Mouse (Mus musculus) ovary, postnatal 10 days (tissue): ENCODE measurements around the gene 5430427O19Rik.

Experiments
- DNase-seq: peaks from one replicate; pipeline ENCODE4 v3.0.0; 2022; ENCODE audit warnings: low spot score

5430427O19Rik gene

DNA sequence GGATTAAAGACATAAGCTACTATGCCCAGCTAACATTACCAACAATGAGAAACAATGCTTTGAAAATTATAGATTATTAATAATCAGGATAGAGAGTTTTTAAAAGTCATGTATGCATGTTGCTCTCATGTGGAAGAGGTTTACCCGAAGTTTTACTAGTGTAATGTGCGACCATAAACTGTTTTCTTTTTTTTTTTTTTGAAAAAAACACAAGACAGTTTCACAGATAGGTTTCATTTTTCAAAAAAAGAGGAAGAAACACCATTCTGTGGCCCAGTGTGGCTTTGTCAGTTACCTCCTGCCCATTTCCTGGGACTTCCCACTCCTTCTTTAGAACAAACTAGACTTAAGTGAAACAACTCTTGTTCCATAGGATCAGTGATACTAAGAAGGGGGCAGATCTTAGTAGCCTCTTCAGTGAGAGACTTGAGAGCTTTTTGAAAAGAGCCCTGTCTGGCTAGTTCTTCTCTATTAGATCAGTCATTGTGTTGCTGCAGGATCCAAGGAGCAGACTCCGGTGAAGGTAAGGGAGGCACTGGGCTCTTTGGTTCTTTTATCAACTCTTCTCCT lies at the start of gene 5430427O19Rik:
TSS of gene 5430427O19Rik (plus strand) at position 441 of the 570 bp plus-strand sequence.
- DNase-seq: no peak

DNA sequence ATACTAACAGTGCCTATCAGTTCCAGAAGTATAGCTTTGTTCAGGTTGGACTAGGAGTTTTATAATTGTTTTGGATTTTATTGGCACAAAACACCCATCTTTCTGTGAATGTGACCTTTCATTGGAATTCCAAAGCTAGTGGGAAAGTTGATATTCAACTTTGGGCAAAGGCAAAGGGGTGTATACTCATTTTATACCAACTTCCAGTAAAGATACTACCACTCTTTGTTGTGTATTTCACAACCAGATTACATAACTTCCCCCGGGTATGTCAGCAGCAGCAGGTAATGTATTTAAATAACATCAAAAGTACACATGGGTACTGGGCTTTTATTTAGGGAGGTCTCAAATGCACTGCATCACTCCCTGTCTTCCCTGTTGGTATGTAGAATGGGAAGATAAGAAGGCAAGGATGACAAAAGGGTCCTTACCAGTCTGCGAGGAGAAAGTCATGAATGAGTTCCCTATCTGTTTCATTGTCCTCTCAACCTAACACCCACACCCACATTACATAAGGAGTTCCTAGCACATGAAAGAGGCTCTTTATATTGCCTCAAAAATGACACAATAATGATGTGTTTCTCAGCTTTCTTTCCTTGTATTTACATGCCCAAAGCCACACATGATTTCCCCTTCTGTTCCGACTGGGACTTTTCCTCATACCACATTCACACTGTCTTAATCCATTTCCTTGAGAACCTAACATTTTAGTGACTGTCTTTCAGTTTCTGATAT lies 42.3 kb upstream of the 5430427O19Rik start:
- no peak for DNase-seq

DNA sequence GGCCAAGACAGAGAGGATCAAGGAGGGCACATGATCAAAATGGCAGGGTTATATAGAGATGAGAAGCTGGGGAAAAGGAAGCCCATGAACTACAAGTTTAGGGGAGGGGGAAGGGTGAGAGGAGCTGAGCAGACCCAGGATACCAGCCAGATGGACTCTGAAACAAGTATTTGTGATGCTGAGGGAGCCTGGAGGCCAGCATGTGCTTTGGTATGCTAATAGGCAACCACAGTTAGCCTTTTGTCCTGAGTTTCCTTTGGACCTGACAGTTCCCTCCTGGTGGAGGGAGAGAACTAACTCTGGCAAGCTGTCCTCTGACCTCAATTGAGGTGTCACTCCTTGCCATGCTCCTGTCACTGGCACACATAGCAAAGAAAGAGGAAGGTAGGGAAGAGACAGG lies 41.2 kb upstream of the 5430427O19Rik start:
- DNase-seq: no peak

DNA sequence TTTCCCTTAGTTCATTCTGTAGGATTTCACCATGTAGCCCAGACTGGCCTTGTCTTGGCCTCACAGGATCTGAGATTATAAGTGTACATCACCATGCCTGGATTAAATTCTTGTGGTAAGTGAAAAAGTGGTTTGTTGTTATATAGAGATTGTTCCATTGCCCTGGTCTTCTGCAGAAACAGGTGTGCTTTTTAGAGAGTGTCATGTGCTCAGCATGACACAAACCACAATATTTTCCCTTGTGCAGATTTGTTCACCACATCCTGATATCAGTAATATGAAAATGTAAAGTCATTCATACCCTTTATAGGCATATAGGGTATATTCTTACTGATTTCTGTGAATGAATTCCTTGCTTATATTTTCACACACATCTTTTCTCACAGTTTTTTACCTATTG lies 31.0 kb upstream of the 5430427O19Rik start:
- DNase-seq: no peak

DNA sequence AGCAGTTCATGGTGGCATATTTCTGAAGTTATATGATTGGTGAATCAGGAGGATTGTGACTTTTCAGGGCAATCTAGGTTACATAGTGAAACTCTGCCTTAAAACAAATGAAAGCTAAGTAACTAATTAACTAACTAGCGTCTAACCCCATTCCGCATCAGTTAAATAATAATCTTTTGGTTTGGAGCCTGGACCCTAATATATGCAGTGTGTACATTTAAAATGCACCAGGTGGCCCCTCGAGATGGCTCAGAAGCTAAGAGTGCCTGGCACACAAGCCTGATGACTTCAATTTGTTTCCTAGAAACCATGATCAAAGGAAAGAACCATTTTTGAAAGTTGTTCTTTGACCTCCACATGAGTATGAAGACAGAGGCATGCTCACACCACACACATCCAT lies 14.2 kb upstream of the 5430427O19Rik start:
- no peak for DNase-seq

DNA sequence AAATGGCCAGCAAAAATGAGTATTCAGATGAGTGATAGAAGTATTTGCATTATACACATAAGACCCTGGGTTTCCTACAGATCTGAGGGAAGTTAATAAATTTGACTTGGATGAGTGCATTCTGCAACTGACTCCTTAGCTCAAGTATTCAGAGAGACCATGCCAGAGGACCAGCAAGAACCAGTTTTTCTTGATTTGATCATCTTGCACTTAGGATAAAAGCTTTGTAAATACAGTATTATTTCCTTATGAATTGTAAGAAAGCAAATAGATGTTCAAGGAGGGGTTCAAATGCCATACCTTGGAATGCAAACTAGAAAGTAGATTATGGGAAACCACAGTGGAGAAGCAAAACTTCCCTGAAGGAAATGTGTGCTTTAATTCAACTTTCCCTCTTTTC lies 13.0 kb upstream of the 5430427O19Rik start:
- DNase-seq: no peak

DNA sequence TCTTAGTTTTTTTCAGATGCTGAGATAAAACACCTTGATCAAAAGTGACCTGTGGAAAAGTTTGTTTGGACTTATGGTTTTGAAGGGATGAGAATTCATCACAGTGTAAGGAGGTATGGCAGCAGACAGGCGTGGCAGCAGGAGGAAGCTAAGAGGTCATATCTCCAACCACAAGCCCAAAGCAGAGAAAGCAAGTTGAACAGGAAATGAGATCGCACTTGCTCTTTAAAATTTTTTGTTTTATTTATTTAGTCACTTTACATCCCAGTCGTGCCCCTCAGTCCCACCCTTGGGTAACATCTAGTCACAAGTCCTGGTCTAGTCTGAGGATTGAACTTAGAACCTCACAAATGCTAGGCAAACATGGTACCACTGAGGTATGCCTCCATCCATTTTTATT lies 2.1 kb upstream of the 5430427O19Rik start:
- DNase-seq: no peak

DNA sequence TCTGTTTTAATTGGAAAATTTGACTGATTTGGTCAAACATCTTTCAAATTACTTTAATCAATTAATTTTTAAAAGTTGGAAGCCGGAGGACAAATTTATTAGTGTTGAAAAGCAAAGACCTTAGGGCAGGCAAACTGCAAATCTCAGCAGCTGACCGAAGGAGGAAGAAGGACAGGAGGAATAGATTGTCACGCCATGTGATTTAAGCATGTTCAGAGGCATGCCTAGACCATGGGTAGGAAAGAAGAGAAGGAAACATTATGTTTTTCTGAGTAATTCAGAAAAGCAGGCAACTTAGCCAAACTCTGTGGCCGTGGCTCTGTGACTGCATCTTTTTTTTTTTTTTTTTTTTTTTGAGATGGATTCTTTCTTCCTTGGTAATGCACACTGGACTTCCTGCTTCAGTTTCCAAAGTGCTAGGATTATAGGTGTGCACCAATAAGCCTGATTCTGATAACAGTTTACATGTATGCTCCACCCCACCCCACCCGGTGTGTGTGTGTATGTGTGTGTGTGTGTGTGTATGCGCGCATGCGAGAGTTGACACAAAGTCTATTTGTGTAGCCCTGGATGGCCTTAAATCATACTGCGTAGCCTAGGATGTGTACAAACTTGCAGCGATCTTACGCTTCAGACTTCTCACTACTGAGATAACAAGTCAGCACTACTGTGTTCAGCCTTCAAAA lies 1.4 kb downstream of the 5430427O19Rik start:
- no peak for DNase-seq

DNA sequence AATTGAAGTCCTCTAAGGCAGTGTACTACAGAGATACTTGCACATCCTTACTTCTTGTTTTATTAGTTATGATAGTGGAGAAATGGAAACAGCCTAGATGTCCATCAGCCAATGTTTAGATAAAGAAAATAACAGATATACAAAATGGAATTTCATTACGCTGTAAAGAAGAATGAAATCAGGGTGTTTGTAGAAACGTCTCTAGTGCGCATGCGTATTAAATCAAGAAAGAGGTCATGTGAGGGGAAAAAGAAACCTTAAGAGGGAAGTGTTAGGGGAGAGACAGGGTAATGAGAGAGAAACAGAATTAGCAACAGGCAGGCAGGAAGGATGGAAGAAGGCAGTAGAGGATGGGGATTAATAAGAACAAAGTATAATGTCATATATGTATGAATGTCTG lies 4.2 kb downstream of the 5430427O19Rik start:
- no peak for DNase-seq

DNA sequence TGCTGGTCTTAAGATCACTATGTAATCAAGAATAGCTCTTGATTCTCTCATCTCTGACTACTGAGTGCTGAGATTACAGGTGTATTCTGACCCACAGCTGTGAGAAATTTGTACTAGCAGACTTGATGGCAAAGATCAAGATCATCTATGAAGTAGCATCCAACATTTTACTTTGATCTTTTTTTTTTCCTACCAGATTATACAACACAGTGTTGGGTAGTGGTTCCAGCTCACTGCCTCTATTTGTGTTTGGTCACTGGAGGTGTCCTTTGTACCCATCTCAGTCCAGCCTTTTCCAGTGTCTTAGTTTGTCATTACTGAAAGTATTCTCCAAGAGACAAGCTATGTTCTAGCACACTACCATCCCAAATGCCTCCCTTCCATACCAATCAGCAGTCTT lies 5.8 kb downstream of the 5430427O19Rik start:
- DNase-seq: no peak

DNA sequence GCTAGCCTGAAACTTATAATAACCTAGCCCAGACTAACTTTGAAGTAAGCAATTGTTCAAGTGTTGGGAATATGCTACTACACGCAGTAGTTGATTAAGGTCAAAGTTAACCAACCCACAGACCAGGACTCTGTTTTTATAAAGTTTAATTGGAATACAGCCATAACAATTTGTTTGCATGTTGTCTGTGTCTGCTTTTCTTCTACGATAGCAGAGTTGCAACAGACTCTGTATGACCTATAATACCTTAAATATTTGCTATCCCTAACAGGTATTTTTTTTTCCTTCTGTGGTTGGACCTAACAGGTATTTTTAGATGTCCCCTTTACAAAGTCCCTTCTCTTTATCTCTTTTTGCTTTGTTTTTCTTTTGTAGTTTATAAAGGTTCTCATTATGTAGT lies 7.6 kb downstream of the 5430427O19Rik start:
- no peak for DNase-seq

DNA sequence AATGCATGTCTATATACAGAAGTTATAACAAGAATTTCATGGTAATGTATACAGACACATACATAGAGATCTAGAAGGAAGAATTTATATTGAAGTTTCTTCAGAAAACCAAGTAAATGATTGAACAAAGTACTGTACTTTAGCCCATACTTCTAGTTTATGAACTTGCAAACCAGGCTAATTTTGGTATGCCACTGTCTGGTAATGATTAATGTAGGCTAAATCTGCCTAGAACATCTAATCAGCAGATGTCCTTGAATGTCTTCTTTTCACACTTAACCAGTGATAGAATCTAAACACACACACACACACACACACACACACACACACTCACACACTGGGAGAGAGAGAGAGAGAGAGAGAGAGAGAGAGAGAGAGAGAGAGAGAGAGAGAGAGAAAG lies 8.1 kb downstream of the 5430427O19Rik start:
- no peak for DNase-seq

DNA sequence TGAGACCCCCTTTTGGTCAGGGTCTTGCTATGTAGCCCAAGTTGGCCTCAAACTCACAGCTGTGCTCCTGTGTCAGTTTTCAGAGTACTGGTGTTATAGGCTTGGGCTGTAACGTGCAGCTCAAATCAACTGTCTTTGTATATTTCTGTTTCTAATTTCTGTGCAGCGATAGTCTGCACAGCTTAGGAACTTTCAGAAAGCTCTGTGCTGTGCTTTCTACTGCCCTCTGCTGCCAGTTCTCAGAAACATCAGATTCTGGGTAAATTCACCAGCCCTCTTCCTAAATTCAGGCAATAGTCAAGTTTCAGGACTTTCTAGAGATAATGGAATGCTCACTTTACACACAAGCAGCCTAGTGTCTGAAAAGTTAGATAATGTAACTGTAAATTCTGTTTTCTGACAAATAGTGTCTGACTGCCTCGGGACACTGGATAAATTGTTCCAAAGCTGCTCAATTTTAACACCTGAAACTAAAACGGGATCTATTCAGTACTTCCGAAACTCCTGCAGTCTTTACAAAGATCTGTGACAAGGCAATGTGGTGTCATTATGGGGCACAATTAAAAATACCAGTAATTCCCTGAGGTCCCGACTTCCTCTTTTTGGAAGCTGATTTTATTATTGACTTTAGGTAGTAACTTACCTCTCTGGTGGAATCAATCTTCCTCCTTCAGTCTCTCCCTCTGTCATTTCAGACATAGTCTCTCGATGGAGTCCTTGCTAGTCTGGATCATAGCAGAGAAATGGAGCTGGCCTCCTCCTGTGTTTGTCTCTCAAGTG lies 9.2 kb downstream of the 5430427O19Rik start:
- DNase-seq: no peak

DNA sequence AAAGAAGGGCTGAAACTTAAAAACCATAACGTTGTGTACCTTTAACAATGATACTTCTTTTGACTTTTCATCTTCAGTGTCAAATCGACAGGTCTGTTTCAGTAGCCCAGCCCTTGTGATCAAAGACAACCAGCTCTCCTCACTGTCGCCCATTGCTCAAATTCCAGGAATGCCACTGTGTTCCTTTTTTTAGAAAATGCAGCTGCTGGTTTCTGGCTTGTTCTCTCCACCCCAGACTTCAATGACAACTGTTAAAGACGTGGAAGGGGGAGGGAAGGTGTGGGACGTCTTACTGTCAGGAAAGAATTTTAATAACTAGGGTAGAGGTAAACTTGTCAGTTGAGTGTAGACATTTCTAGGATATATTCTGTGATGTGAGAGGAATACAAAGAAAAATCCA lies 16.5 kb downstream of the 5430427O19Rik start:
- no peak for DNase-seq

DNA sequence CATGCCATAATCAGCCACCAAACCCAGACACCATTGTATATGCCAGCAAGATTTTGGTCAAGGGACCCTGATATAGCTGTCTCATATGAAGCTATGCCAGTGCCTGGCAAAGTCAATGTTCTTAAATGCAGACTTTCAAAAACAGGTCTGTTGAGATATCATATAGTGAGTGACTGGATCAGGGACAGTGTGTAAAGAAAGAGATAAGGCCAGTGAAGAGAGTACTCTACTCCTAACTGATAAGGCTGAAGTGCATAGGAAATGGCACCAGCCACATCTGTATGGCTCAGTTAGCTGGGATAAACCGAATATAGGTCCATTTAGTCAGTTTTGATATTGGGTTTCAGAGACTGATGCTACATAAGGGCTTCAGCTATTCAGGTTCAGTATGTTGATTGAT lies 31.0 kb downstream of the 5430427O19Rik start:
- DNase-seq: no peak

DNA sequence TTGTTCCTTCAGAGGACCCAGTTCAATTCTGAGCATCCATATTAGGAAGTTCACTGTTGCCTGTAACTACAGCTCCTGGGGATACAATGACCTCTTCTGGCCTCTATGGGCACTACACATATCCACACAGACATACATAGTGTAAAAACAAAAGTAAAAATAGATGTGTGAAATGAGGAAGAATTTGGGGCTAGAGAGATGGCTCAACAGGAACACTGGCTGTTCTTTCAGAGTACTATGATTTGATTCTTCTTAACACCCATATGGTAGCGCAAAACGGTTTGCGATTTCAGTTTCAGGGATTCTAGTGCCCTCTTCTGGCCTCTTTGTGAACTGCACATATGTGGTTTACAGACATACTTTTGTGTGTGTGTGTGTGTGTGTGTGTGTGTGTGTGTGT lies 48.9 kb downstream of the 5430427O19Rik start:
- no peak for DNase-seq

DNA sequence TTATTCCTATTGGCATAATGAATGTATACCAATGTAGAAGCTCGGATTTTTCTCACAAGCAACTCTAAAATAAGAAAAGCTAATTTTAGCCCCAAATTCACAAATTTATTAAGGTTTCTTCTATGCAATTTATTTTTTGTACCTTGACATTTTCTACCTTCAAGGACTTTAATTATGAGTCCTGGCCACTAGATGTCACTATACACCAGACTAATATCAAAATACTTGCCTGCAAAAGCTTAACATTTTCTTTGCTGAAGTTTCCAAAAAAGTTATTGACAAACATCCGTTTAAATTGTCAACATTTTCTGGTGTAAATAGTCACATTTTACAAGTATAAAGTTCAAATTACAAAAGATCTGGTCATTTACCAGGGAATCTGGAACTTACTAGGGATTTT lies 62.8 kb downstream of the 5430427O19Rik start:
- DNase-seq: no peak
